Mouse (Mus musculus) MEL (cell line): ENCODE results near the gene Frmd4a.

Experiments used
- CTCF ChIP-seq, 3 experiments: IDR thresholded peaks in 2 of 3; conservative IDR thresholded peaks in 1 of 3; 2 replicates each; pipeline ENCODE4 v1.5.1; 2011 to 2012; ENCODE audit warnings: low read length in 3 of 3, low read depth in 2 of 3, mild to moderate bottlenecking in 2 of 3, improper control_type of control experiment in 1 of 3, inconsistent platforms in 1 of 3, mixed read lengths in 1 of 3, moderate library complexity in 1 of 3; ENCODE audit not compliant: control insufficient read depth in 1 of 3, insufficient read depth in 1 of 3, poor library complexity in 1 of 3, severe bottlenecking in 1 of 3
- JUND ChIP-seq: IDR thresholded peaks from 2 replicates; pipeline ENCODE4 v1.6.1; 2011; ENCODE audit warnings: low read depth, mild to moderate bottlenecking, improper control_type of control experiment, low read length
- KAT2A ChIP-seq: conservative IDR thresholded peaks from 2 replicates; pipeline ENCODE4 v1.6.1; 2012; ENCODE audit warnings: low read depth, low read length, improper control_type of control experiment, inconsistent platforms
- POLR2A ChIP-seq, 2 experiments: IDR thresholded peaks; 2 replicates each; pipeline ENCODE4 v1.6.1; 2011 to 2012; ENCODE audit warnings: low read length in 2 of 2, mild to moderate bottlenecking in 2 of 2, control low read depth in 1 of 2, improper control_type of control experiment in 1 of 2, low read depth in 1 of 2, moderate library complexity in 1 of 2; ENCODE audit not compliant: control insufficient read depth in 1 of 2, insufficient read depth in 1 of 2, poor library complexity in 1 of 2
- USF1 ChIP-seq: IDR thresholded peaks from 2 replicates; pipeline ENCODE4 v1.6.1; 2014; ENCODE audit warnings: low read depth, mild to moderate bottlenecking, inconsistent platforms, low read length, improper control_type of control experiment, moderate library complexity
- ZNF384 ChIP-seq: IDR thresholded peaks from 2 replicates; pipeline ENCODE4 v1.6.1; 2012; ENCODE audit warnings: low read depth, mild to moderate bottlenecking, inconsistent platforms, low read length, improper control_type of control experiment

- TF ChIP-seq JUND: no peak
- TF ChIP-seq CTCF (IDR thresholded peaks at IDR 0.05 in 2 of 3, conservative IDR thresholded peaks at IDR 0.05 in 1 of 3; ENCODE audit: control insufficient read depth in 1 of 3, insufficient read depth in 1 of 3, low read depth in 2 of 3, low read length in 3 of 3, poor library complexity in 1 of 3, severe bottlenecking in 1 of 3): no peak
- TF ChIP-seq KAT2A: no peak
- no peak for TF ChIP-seq ZNF384
- no peak for TF ChIP-seq POLR2A (IDR thresholded peaks at IDR 0.05; ENCODE audit: control insufficient read depth in 1 of 2, insufficient read depth in 1 of 2, low read depth in 1 of 2, low read length in 2 of 2, poor library complexity in 1 of 2)
- no peak for TF ChIP-seq USF1
These were observed 509.6 kb downstream of the Frmd4a start for GRCm38 (mm10) chr2:4527094-4527493.
